Mouse (Mus musculus): Measurements from ENCODE around the gene Btg1. TPM values are rescaled to one million over a fixed set of nuclear protein-coding genes. Genes with fewer than 3 reads are reported as not detected.

Btg1 gene
- total RNA-seq, 2 experiments from 2014 or later, result 45.9 to 54.3 TPM

GRCm38 (mm10) chr10:96656176-96656575, 39.4 kb downstream of the Btg1 start:
- intact Hi-C loops (cut with DNase I), result no loop called here
- DNase-seq, result no peak

GRCm38 (mm10) chr10:96658906-96659305, 42.1 kb downstream of the Btg1 start:
- intact Hi-C loops (cut with DNase I), result no loop called here
- no peak for DNase-seq

GRCm38 (mm10) chr10:96660280-96660985, 43.6 kb downstream of the Btg1 start:
- DNase-seq, result no peak
- intact Hi-C loops (cut with DNase I), result no loop called here

- no peak for DNase-seq
- intact Hi-C loops (cut with DNase I), result no loop called here
Observed at GRCm38 (mm10) chr10:96662976-96663375, 46.2 kb downstream of the Btg1 start.

- intact Hi-C loops (cut with DNase I), result no loop called here
- no peak for DNase-seq
Observed at GRCm38 (mm10) chr10:96663739-96664430, 47.1 kb downstream of the Btg1 start.

Data from heart, postnatal 36 days (tissue).